Mouse (Mus musculus) CH12.LX (cell line): ENCODE measurements at regions not wholly inside any gene's neighbourhood (a gene's known extent, or its start where the extent isn't known, plus 50 kb on each side); places are given as distances from the start of the nearest gene placed in this dataset.
A peak's percentile ranks its signal among the peaks of the same experiment; 100 is the strongest.

Source experiments
- DNase-seq: peaks from one replicate; pipeline ENCODE4 v3.0.0-alpha.2; 2013; ENCODE audit errors: extremely low read depth
- H3K27ac ChIP-seq: 2 replicates; pipeline ENCODE4 v1.5.1; 2012; ENCODE audit warnings: low read depth, mild to moderate bottlenecking, control low read depth, moderate library complexity; ENCODE audit not compliant: insufficient read depth
- H3K27me3 ChIP-seq: replicated peaks from 2 replicates; pipeline ENCODE3; 2012; ENCODE audit warnings: inconsistent platforms
- H3K36me3 ChIP-seq, 2 experiments: replicated peaks in 1 of 2; 2 replicates each; pipeline versions ENCODE3 to v1.6.1; 2012; ENCODE audit warnings: inconsistent platforms in 1 of 2, low read length in 1 of 2, mild to moderate bottlenecking in 1 of 2, mixed read lengths in 1 of 2, moderate library complexity in 1 of 2; ENCODE audit not compliant: control insufficient read depth in 1 of 2, insufficient read depth in 1 of 2
- H3K4me1 ChIP-seq, 2 experiments: 2 replicates each; pipeline ENCODE4 v1.6.1; 2012; ENCODE audit warnings: inconsistent platforms in 1 of 2, moderate library complexity in 1 of 2; ENCODE audit not compliant: insufficient read depth in 2 of 2, control insufficient read depth in 1 of 2
- H3K4me2 ChIP-seq: 2 replicates; pipeline ENCODE4 v1.6.1; 2012; ENCODE audit warnings: low read depth, mild to moderate bottlenecking, control low read depth; ENCODE audit not compliant: poor library complexity, insufficient read depth, severe bottlenecking
- H3K4me3 ChIP-seq, 3 experiments: fragments of 150-350 bp in 1 of 3; sonication (generic) in 1 of 3; replicated peaks in 1 of 3; 2 replicates each; pipeline versions ENCODE3 to v1.5.1; 2011 to 2012; ENCODE audit warnings: low read depth in 2 of 3, low read length in 2 of 3, mild to moderate bottlenecking in 2 of 3, moderate library complexity in 2 of 3, control low read depth in 1 of 3, improper control_type of control experiment in 1 of 3, inconsistent platforms in 1 of 3, mixed read lengths in 1 of 3; ENCODE audit not compliant: poor library complexity in 1 of 3
- H3K79me2 ChIP-seq: replicated peaks from 2 replicates; pipeline ENCODE4 v1.6.1; 2012; ENCODE audit warnings: mild to moderate bottlenecking, moderate library complexity; ENCODE audit not compliant: control insufficient read depth, poor library complexity, insufficient read depth, severe bottlenecking; ENCODE audit errors: extremely low read depth
- H3K9ac ChIP-seq: 2 replicates; pipeline ENCODE4 v1.6.1; 2012; ENCODE audit warnings: low read depth, mild to moderate bottlenecking, control low read depth, moderate library complexity; ENCODE audit not compliant: insufficient read depth
- H3K9me3 ChIP-seq: replicated peaks from 2 replicates; pipeline ENCODE3; 2012; ENCODE audit warnings: low read length, inconsistent platforms, mixed read lengths
- BHLHE40 ChIP-seq: IDR thresholded peaks from 2 replicates; pipeline ENCODE4 v1.6.1; 2011; ENCODE audit warnings: mild to moderate bottlenecking, low read depth, low read length, improper control_type of control experiment
- CHD2 ChIP-seq: IDR thresholded peaks from 2 replicates; pipeline ENCODE4 v1.6.1; 2011; ENCODE audit warnings: low read length, improper control_type of control experiment
- CTCF ChIP-seq, 2 experiments: IDR thresholded peaks in 1 of 2; conservative IDR thresholded peaks in 1 of 2; 2 replicates each; pipeline ENCODE4 v1.5.1; 2011 to 2012; ENCODE audit warnings: low read depth in 2 of 2, low read length in 2 of 2, improper control_type of control experiment in 1 of 2, inconsistent platforms in 1 of 2, mild to moderate bottlenecking in 1 of 2, moderate library complexity in 1 of 2
- EP300 ChIP-seq: IDR thresholded peaks from 2 replicates; pipeline ENCODE4 v1.6.1; 2011; ENCODE audit warnings: low read length, improper control_type of control experiment
- ETS1 ChIP-seq: conservative IDR thresholded peaks from 2 replicates; pipeline ENCODE4 v1.6.1; 2012; ENCODE audit warnings: low read depth, mild to moderate bottlenecking, inconsistent platforms, low read length, improper control_type of control experiment, moderate library complexity
- GABPA ChIP-seq: IDR thresholded peaks from 2 replicates; pipeline ENCODE4 v1.6.1; 2012; ENCODE audit warnings: low read depth, low read length, improper control_type of control experiment, inconsistent platforms; ENCODE audit not compliant: insufficient replicate concordance
- IRF4 ChIP-seq: IDR thresholded peaks from 2 replicates; pipeline ENCODE4 v1.6.1; 2014; ENCODE audit warnings: low read depth, mild to moderate bottlenecking, inconsistent platforms, low read length, improper control_type of control experiment
- JUN ChIP-seq: IDR thresholded peaks from 2 replicates; pipeline ENCODE4 v1.6.1; 2011; ENCODE audit warnings: low read depth, mild to moderate bottlenecking, low read length, improper control_type of control experiment, moderate library complexity; ENCODE audit not compliant: insufficient read depth
- JUND ChIP-seq: conservative IDR thresholded peaks from 2 replicates; pipeline ENCODE4 v1.6.1; 2011; ENCODE audit warnings: low read depth, low read length, improper control_type of control experiment
- KAT2A ChIP-seq: IDR thresholded peaks from 2 replicates; pipeline ENCODE4 v1.6.1; 2012; ENCODE audit warnings: low read length, improper control_type of control experiment, inconsistent platforms; ENCODE audit not compliant: insufficient replicate concordance
- MAFK ChIP-seq: IDR thresholded peaks from 2 replicates; pipeline ENCODE4 v1.6.1; 2011; ENCODE audit warnings: low read length, improper control_type of control experiment; ENCODE audit not compliant: insufficient replicate concordance
- MAX ChIP-seq: IDR thresholded peaks from 2 replicates; pipeline ENCODE4 v1.6.1; 2011; ENCODE audit warnings: low read length, improper control_type of control experiment
- MEF2A ChIP-seq: IDR thresholded peaks from 2 replicates; pipeline ENCODE4 v1.6.1; 2014; ENCODE audit warnings: low read depth, mild to moderate bottlenecking, inconsistent platforms, low read length, improper control_type of control experiment, borderline replicate concordance
- MXI1 ChIP-seq: IDR thresholded peaks from 2 replicates; pipeline ENCODE4 v1.6.1; 2011; ENCODE audit warnings: mild to moderate bottlenecking, low read depth, low read length, improper control_type of control experiment
- NRF1 ChIP-seq: IDR thresholded peaks from 2 replicates; pipeline ENCODE4 v1.6.1; 2014; ENCODE audit warnings: low read depth, mild to moderate bottlenecking, inconsistent platforms, low read length, improper control_type of control experiment, moderate library complexity
- PAX5 ChIP-seq: IDR thresholded peaks from 2 replicates; pipeline ENCODE4 v1.6.1; 2012; ENCODE audit warnings: low read length, inconsistent platforms, mixed read lengths
- POLR2A ChIP-seq: IDR thresholded peaks from 2 replicates; pipeline ENCODE4 v1.6.1; 2011; ENCODE audit warnings: low read depth, mild to moderate bottlenecking, improper control_type of control experiment, low read length
- POLR2AphosphoS2 ChIP-seq: IDR thresholded peaks from 2 replicates; pipeline ENCODE4 v1.6.1; 2011; ENCODE audit warnings: low read depth, low read length, improper control_type of control experiment
- RAD21 ChIP-seq: IDR thresholded peaks from 2 replicates; pipeline ENCODE4 v1.6.1; 2011; ENCODE audit warnings: low read depth, mild to moderate bottlenecking, low read length, improper control_type of control experiment, moderate library complexity
- SMC3 ChIP-seq: IDR thresholded peaks from 2 replicates; pipeline ENCODE4 v1.6.1; 2011; ENCODE audit warnings: low read depth, low read length, improper control_type of control experiment
- TBP ChIP-seq: conservative IDR thresholded peaks from 2 replicates; pipeline ENCODE4 v1.6.1; 2011; ENCODE audit warnings: low read depth, low read length, improper control_type of control experiment
- USF1 ChIP-seq: IDR thresholded peaks from 2 replicates; pipeline ENCODE4 v1.6.1; 2014; ENCODE audit warnings: low read depth, mild to moderate bottlenecking, inconsistent platforms, low read length, improper control_type of control experiment
- USF2 ChIP-seq: conservative IDR thresholded peaks from 2 replicates; pipeline ENCODE4 v1.6.1; 2011; ENCODE audit warnings: low read depth, low read length, improper control_type of control experiment
- ZC3H11A ChIP-seq: IDR thresholded peaks from 2 replicates; pipeline ENCODE4 v1.6.1; 2012; ENCODE audit warnings: low read depth, mild to moderate bottlenecking, inconsistent platforms, low read length, improper control_type of control experiment
- ZKSCAN1 ChIP-seq: IDR thresholded peaks from 2 replicates; pipeline ENCODE4 v1.6.1; 2012; ENCODE audit warnings: low read depth, inconsistent platforms, low read length, improper control_type of control experiment, borderline replicate concordance
- ZMIZ1 ChIP-seq: IDR thresholded peaks from 2 replicates; pipeline ENCODE4 v1.6.1; 2012; ENCODE audit warnings: low read depth, mild to moderate bottlenecking, inconsistent platforms, low read length, improper control_type of control experiment
- dilution Hi-C: fragments of 300-500 bp; cut with MboI; formaldehyde crosslinking; loops from 2 replicates; pipeline ENCODE4 v1.14.3; 2020; ENCODE audit warnings: low sequenced_read_pairs; ENCODE audit not compliant: extremely low pct_unique_long_range_greater_than_20kb, extremely low pct_ligation_motif_present
- in situ Hi-C: fragments of 300-500 bp; cut with MboI; formaldehyde crosslinking; loops from 3 replicates; pipeline ENCODE4 v1.14.3; 2019; ENCODE audit warnings: low sequenced_read_pairs, low pct_ligation_motif_present, low pct_unique_long_range_greater_than_20kb, mixed read lengths

DNA sequence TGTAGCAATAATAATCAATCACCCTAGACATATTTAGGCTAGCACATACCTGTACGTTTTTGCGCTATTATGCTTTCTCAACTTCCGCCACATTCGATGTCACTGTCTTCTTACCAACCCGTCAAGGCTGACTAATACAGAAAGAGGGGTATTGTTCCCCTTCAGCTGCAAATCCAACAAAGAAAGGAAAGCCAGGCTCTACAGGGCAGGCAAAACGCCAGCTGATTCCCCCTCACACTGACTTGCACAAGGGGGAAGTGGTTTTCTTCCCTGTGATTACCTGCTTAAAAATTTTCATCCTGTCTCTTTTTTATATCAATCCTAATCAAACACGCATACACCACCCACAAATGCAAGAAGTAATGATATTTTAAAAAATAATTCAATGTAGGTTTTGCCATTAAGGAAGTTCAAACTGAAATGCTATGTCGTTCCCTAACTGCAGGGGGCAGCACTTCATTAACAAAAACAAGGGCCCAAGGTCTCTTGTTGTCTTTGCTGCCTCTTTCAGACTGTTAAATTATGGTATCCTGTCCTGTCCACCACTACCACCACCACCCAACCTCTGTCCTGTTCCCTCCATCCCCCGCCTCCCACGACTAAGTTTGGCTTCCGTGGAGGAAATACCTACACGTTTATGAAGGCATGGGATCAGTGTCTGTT lies 195.4 kb downstream of the Gm11077 start:
- in situ Hi-C loops, result no loop called here

DNA sequence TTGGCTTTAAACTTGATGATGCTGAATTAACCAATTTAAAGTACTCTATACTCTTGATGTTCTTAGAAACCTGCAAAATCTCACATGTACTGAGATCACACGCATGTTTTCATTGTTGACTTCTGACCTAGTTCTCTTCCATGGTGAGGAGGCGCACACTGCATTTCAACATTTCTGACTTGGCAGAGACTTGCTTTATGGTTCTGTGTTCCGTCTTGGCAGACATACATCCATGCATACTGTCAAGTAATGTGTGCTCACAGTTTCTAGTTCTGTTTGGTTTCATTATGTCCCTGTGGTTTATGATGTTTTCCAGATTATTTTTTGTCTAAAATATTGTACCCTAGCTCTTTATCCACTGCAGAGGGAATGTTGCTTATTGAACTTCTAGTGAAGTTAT lies 198.5 kb downstream of the Gm11077 start:
- no peaks in the 10 kb centered on the region for H3K27me3 ChIP-seq
- dilution Hi-C loops (no loop called here), in situ Hi-C loops (no loop called here)
- no peak overlapping the region for H3K4me3 ChIP-seq
- H3K4me1 ChIP-seq, result no peaks in the 10 kb centered on the region
- no peak overlapping the region for H3K4me2 ChIP-seq
- no peak overlapping the region for H3K9ac ChIP-seq
- no peaks in the 10 kb centered on the region for H3K36me3 ChIP-seq
- DNase-seq, result no peak
- H3K9me3 ChIP-seq, result no peaks in the 10 kb centered on the region
- H3K27ac ChIP-seq, result no peak overlapping the region
- TF ChIP-seq MAFK, result no peak
- TF ChIP-seq NRF1, result no peak
- no peak for TF ChIP-seq TBP
- TF ChIP-seq GABPA, result no peak
- TF ChIP-seq RAD21, result no peak
- TF ChIP-seq EP300, result no peak
- TF ChIP-seq MXI1, result no peak
- no peak for TF ChIP-seq PAX5
- no peak for TF ChIP-seq MAX
- no peak for TF ChIP-seq JUN
- no peak for TF ChIP-seq SMC3
- no peak for TF ChIP-seq KAT2A
- TF ChIP-seq ZMIZ1, result no peak
- TF ChIP-seq USF1, result no peak
- no peak for TF ChIP-seq POLR2A
- no peak for TF ChIP-seq BHLHE40
- TF ChIP-seq, all 38 proteins: peak for 0
- no peaks in the 10 kb centered on the region for H3K79me2 ChIP-seq

More for the DNA sequence above, 195.4 kb downstream of the Gm11077 start:
- Histone ChIP-seq H3K4me2 (no peak overlapping the region), H3K27me3 (no peaks in the 10 kb centered on the region), H3K27ac (no peak overlapping the region), H3K4me3 (no peak overlapping the region)
- TF ChIP-seq TBP (no peak), CTCF (conservative IDR thresholded peaks at IDR 0.05 in 1 of 2, IDR thresholded peaks at IDR 0.05 in 1 of 2; ENCODE audit: low read depth in 2 of 2, low read length in 2 of 2) (peak; percentile 55 to 83), MEF2A (no peak), JUND (no peak), KAT2A (no peak), RAD21 (peak; percentile 82), IRF4 (no peak), ZKSCAN1 (no peak), MAFK (no peak), USF2 (no peak), ZC3H11A (peak; percentile 12; the same call in 1 of the 2 replicates), NRF1 (no peak), POLR2AphosphoS2 (no peak), JUN (no peak), SMC3 (peak; percentile 82), MAX (no peak), BHLHE40 (no peak), CHD2 (no peak), ETS1 (no peak), ZMIZ1 (no peak)
- TF ChIP-seq, all 38 proteins: peak for 4
- Histone ChIP-seq H3K4me1 (no peaks in the 10 kb centered on the region; a peak in 1 of 4 replicates), H3K36me3 (no peaks in the 10 kb centered on the region), H3K9ac (no peak overlapping the region), H3K79me2 (no peaks in the 10 kb centered on the region), H3K9me3 (no peaks in the 10 kb centered on the region)
- dilution Hi-C loops, result no loop called here
- peak; percentile 51 for DNase-seq
